Mouse (Mus musculus): ENCODE results near the gene Heg1.
A peak's percentile ranks its signal among the peaks of the same experiment; 100 is the strongest.

Heg1 gene

DNA sequence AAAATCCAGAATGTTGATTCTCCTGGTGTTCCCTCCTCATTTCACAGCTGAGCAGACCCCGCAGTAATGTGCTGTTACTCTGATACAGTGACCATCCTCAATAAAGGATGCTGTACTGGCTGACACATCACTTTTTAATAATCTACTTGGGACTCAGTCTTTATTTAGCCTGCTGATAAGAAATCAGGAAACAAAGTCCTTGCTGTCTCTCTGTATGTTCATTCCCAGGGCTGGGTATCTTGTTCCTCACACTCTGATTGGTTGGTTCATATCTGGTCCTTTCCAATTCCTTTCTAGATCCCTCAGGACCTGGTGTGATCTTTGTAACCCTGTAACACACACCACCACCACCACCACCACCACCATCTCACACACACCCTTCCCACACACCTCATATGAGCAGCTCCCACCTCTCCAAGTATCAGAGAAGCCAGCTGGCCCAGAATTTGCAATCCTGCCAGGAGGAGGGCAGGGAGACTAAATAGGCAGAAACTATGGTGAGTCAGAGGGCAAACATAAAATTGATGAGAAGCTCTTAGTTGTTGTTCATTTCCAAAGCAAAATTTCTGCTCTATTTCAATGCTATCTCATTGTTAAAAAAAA lies 91.7 kb downstream of the Heg1 start:
- DNase-seq (ENCODE audit: low spot score), result no peak

GRCm38 (mm10) chr16:33776766-33777529 lies 92.8 kb downstream of the Heg1 start:
- DNase-seq (ENCODE audit: low spot score), result no peak

- DNase-seq (ENCODE audit: low spot score), result no peak
Observed at GRCm38 (mm10) chr16:33777607-33778006, 93.4 kb downstream of the Heg1 start.

DNA sequence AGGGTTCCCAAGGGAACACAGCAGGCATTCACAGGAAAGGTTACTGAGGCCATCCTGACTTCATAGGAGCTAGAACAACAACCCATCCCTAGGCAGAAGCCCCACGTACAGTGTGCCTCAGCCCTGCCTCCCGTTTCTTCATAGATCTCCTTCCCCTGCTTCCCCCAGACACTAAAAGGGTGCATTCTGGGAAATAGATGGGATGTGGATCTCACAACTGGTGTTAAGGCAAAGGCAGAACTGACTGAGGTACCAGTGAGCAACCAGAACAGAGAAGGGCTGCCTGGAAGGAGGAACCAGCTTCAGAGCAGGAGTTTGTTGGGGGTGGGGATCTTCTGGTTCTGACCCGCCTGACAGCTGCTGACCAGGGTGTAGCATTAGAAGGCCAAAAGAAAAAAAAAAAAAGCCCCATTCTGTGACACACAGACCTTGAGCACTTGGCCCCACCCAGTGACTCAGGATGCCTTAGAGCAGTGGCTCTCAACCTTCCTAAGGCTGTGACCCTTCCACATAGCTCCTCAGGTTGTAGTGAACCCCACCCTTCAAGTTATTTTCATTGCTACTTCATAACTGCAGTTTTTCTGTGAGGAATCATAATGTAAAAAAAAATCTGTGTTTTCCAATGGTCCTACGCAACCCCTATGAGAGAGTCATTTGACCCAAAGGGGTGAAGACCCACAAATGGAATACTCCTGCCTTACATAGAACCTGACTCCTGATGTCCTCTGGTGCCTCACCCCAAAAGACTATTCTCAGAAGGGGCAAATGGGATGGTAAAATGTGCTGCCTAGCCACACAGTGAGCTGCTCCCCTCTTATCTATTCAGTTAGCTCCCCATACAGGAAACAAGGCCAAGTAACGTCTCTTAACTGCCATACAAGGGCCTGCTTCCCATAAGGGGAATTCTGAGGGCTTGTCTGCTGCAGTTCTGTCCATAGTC lies 97.9 kb downstream of the Heg1 start:
- DNase-seq (ENCODE audit: low spot score), result no peak

DNA sequence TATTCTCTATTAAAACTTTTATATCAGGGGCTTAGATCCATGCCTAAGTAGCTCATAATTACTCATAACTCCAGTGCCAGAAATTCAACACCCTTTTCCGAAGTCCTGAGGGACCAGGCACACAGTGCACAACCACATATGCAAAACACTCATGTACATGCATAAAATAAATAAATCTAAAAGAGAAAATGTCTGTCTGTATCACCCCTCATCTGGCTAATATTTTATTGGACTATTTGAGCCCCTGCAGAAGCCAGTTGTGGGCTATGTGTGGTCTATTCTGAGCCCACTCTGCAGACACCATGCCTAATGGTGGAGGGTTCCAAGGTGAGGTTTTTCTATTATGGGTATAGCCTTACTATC lies 98.5 kb downstream of the Heg1 start:
- DNase-seq (ENCODE audit: low spot score), result no peak

DNA sequence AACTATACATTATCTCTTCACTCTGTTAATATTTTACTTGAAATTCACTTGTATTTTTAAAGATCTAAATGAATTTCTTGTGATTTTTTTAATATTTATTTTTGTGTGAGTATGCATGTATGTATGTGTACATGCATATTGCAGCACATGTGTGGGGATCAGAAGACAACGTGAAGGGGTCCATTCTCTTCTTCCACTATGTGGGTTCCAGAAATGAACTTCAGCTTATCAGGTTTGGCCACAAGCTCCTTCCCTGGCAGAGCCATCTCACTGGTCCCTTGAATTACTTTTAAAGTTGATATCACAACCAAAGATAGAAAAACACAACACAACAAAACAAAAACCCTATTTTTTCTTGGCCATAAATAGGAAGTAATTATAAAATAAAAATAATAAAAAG lies 100.4 kb downstream of the Heg1 start:
- no peak for DNase-seq (ENCODE audit: low spot score)

DNA sequence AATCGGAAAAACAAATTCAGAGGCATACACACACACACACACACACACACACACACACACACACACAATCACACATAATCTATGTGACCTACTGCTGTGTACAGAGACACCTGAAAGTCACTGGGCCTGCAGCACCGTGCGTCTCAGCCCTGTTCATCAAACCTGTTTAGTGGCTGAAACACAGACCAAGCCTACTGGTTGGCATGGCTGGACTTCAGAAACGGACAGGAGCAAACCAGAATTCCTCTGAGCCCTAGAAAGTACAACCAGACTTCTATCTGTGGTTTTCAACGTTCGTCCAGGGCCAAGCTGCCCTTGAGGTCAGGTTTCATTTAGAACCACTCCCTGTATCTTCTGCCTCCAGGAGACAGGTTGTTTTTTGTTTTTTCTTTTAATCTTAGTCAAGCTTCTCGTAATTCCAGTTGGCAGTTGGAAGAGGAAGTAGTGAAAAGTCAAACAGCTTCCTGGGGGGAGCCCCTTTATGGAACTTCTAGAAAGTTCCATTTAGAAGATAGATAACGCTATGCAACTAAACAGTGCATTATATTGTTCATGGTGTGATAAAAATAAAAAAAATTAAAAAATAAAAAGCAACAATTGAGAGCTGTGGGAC lies 101.0 kb downstream of the Heg1 start:
- DNase-seq (ENCODE audit: low spot score), result no peak

GRCm38 (mm10) chr16:33786657-33787390 lies 102.7 kb downstream of the Heg1 start:
- DNase-seq (ENCODE audit: low spot score), result no peak

GRCm38 (mm10) chr16:33793846-33794791 lies 109.9 kb downstream of the Heg1 start, which contains the start of gene Muc13:
Muc13 (plus strand) TSS chr16:33794037.
- no peak for DNase-seq (ENCODE audit: low spot score)

GRCm38 (mm10) chr16:33795106-33795505 lies 110.9 kb downstream of the Heg1 start:
- no peak for DNase-seq (ENCODE audit: low spot score)

DNA sequence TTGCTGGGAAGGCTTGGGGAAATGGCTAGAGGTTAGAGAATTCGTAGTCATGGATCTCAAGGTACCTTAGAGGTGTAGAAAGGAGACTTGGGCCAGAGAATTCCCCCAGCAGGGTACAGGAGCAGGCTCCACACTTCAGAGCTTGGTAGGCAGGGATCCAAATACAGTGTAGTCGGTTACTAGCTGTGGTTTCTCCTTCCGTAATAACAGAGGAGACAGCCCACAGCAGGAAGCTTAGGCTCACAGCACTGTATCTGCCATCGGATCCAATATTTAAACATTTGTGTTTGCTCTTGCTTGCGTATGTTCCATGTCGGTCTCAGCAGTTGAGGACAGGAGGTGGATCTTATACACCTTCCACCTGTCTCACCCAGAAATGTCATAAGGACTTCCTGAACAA lies 111.7 kb downstream of the Heg1 start:
- no peak for DNase-seq (ENCODE audit: low spot score)

- DNase-seq (ENCODE audit: low spot score), result no peak
Observed at GRCm38 (mm10) chr16:33796756-33797155, 112.6 kb downstream of the Heg1 start.

- peak; percentile 63 for DNase-seq (ENCODE audit: low spot score)
Observed at GRCm38 (mm10) chr16:33797860-33798259, 113.7 kb downstream of the Heg1 start.

DNA sequence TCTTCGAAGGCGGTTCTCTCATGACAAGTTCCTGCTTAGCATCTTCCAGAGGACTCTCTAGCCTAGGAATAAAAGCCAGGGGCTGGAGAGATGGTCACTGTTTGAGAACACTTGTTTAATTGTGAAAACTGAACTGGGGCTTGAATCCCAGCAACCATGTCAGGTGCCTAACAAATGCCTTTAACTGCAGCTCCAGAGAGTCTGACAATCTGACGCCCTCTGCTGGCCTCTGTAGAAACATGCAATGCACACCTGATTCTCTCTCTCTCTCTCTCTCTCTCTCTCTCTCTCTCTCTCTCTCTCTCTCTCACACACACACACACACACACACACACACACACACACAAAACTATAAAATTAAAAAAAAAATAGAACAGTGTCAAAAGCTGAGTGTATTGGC lies 125.8 kb downstream of the Heg1 start:
- DNase-seq (ENCODE audit: low spot score), result no peak

DNA sequence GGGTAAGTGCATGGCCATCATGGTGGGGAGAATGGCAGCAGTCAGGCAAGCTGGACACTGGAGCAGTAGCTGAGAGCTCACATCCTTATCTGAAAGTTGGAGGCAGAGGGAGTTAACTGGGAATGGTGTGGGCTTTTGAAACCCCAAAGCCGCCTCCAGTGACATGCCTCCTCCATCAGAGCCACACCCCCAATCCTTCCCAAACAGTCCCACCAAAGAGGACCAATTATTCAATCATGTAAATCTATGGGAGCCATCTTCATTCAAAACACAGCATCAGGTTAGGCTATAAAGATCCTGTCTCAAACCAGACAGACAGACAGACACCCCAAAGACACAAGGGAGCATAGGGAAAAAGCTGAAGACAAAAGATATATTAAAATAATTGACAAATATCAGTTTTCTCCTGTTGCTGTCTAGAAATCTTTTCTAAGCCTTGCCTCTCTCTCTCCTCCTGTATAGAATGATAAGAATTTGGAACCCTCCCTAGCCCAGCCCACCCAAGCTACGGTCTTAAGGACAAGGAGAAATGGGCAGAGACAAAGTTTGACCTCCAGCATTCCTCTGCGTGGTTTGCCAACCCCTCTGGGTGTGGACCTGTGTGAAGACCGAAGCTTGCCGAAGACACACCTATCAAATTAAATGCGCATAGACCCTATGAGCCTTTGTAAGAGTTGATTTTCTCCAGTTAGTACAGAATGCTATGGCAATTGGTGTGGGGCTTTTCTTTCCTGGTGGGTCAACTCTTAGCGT lies 134.4 kb downstream of the Heg1 start:
- no peak for DNase-seq (ENCODE audit: low spot score)

DNA sequence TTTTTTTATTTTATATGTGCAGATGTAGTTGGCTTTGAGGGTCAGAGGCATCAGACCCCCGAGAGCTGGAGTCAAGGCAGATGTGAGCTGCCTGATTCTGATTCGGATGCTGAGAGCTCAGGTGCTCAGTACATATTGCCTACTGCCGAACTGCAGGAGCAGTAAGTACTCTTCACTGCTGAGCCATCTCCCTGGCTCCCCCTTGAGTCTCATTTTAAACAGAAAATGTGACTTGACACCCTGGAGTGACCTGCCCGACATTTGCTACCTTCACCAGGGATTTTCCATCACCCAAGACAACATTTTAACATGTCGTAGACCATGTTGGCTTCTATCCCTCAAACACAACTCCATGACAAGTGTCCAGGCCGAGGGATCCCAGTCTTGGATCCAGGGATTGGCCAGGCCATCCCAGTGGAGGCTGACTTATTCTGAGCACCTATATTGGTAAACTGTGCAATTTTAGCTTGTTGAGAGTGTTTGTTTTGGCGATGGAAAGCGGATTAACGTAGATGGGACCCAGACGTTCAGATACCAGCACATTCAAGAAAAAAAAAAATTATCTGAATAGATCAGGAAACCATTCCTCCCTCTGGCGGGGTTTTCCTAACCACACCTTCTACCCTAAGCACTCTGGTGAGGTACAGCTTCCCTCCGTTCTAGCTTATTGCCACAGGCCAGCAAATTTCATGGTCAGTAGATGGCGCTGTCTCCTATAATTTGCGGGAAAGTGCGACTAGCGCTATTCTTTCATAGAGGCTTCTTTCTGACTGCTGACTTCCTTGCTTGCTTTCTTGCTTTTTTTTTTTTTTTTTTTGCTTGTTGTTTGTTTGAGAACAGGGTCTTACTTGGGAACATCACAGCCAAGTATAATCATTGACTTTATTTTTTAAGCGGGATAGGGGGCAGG lies 136.4 kb downstream of the Heg1 start:
- peak; percentile 90 for DNase-seq (ENCODE audit: low spot score)
